Mouse (Mus musculus) lung, postnatal 4 days (tissue): ENCODE results near the gene Fndc3b.

ENCODE experiments used
- DNase-seq, 2 experiments: peaks; one replicate each; pipeline ENCODE4 v3.0.0; 2021

Fndc3b gene

GRCm38 (mm10) chr3:27616421-27617236, 94.5 kb downstream of the Fndc3b start:
- peak; percentile 77 to 85 for DNase-seq

GRCm38 (mm10) chr3:27615479-27615878, 95.6 kb downstream of the Fndc3b start:
- DNase-seq, result no peak

- no peak for DNase-seq
These were observed 97.3 kb downstream of the Fndc3b start for GRCm38 (mm10) chr3:27613828-27614227.

- DNase-seq, result no peak
These were observed 98.1 kb downstream of the Fndc3b start for GRCm38 (mm10) chr3:27613011-27613410.

GRCm38 (mm10) chr3:27611986-27612385, 99.1 kb downstream of the Fndc3b start:
- DNase-seq, result no peak

- no peak for DNase-seq
These were observed 100.6 kb downstream of the Fndc3b start for GRCm38 (mm10) chr3:27610547-27610946.

- DNase-seq, result no peak
These were observed 101.0 kb downstream of the Fndc3b start for GRCm38 (mm10) chr3:27610089-27610488.

- DNase-seq, result peak; percentile 50
These were observed 103.3 kb downstream of the Fndc3b start for GRCm38 (mm10) chr3:27607796-27608151.

- DNase-seq, result peak; percentile 59 to 76
These were observed 103.9 kb downstream of the Fndc3b start for GRCm38 (mm10) chr3:27607081-27607795.

GRCm38 (mm10) chr3:27606626-27607025, 104.5 kb downstream of the Fndc3b start:
- no peak for DNase-seq

- DNase-seq, result no peak
These were observed 105.5 kb downstream of the Fndc3b start for GRCm38 (mm10) chr3:27605613-27606012.

- DNase-seq, result no peak
These were observed 106.0 kb downstream of the Fndc3b start for GRCm38 (mm10) chr3:27605081-27605480.

- no peak for DNase-seq
These were observed 106.5 kb downstream of the Fndc3b start for GRCm38 (mm10) chr3:27604629-27605028.

- DNase-seq, result no peak
These were observed 107.0 kb downstream of the Fndc3b start for GRCm38 (mm10) chr3:27603905-27604620.

- DNase-seq, result peak; percentile 47 to 52
These were observed 110.5 kb downstream of the Fndc3b start for GRCm38 (mm10) chr3:27600645-27601044.

GRCm38 (mm10) chr3:27600197-27600596, 110.9 kb downstream of the Fndc3b start:
- DNase-seq, result peak; percentile 63 to 68

GRCm38 (mm10) chr3:27598437-27599382, 112.4 kb downstream of the Fndc3b start:
- DNase-seq, result no peak

GRCm38 (mm10) chr3:27593485-27594138, 117.5 kb downstream of the Fndc3b start:
- no peak for DNase-seq

GRCm38 (mm10) chr3:27592728-27593484, 118.2 kb downstream of the Fndc3b start:
- DNase-seq, result no peak

GRCm38 (mm10) chr3:27590823-27591222, 120.3 kb downstream of the Fndc3b start:
- no peak for DNase-seq

GRCm38 (mm10) chr3:27589305-27589704, 121.8 kb downstream of the Fndc3b start:
- DNase-seq, result no peak
